ENCODE assay signal across 10 mouse cellular contexts in the genomic region with DNA sequence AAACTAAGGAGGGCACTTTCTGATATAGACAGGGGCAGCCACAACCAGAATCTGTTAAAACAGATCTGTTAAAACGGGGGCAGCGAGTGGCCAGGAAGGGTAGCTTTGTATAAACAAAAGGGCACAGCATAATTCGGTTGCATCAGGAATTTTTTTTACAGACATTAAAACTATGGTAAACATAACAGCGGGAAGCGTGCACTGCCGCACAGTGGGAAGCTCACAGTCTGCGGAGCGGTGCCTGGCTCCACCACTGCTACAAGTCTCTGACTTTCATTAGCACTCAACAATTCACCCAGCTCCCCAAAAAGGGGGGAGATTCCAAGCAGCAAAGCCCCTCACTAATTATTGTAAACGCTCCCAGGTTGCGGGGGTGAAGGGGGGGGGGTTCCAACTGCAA.
DNase-seq lines count a peak whose midpoint lies in the region; ATAC-seq lines count a peak whose summit lies in the region.
"Had no signal": no experiment of that assay in that cellular context is flagged by ENCODE, and none has a peak within 500 bp of the region (broad histone marks: within the 10 kb centered on the region; RNA-seq: fewer than 3 reads in every experiment).

No protein-coding gene starts in this region.

- H3K4me1 ChIP-seq in heart, embryonic 13.5 days = peaks cover 5% of the 10 kb centered on the region; the same call in 1 of the 2 replicates
- H3K4me1 ChIP-seq in midbrain, embryonic 12.5 days = peaks cover 9% of the 10 kb centered on the region; the same call in 1 of the 2 replicates

- H3K27ac ChIP-seq in heart, embryonic 13.5 days (replicated peaks) = no peak overlapping the region
- no peak overlapping the region for H3K27ac ChIP-seq in midbrain, embryonic 12.5 days (replicated peaks)
- H3K27ac ChIP-seq: liver, embryonic 14.5 days had no signal

- H3K9ac ChIP-seq in heart, embryonic 13.5 days = peak overlapping the region; percentile 58; the same call in 1 of the 2 replicates
- H3K9ac ChIP-seq in midbrain, embryonic 12.5 days (replicated peaks) = no peak overlapping the region
- H3K9ac ChIP-seq: liver, embryonic 14.5 days had no signal

- no peak for DNase-seq in heart, postnatal 10 days
- DNase-seq in embryo, embryonic 10 days (ENCODE audit: low spot score) = peak; percentile 48
- DNase-seq in forelimb bud, embryonic 11.5 days (ENCODE audit: low read depth, low spot score) = peak; percentile 24
- no peak for DNase-seq in thymus, postnatal 0 days (ENCODE audit: low spot score)
- DNase-seq in frontal cortex, postnatal 36 days (ENCODE audit: low spot score in 2 of 2) = no peak
- DNase-seq in gastrocnemius, postnatal 36 days = no peak
- DNase-seq: cerebellum, adult 9-10 months had no signal

- peak overlapping the region; percentile 67 for H3K4me2 ChIP-seq in heart, embryonic 13.5 days
- H3K4me2 ChIP-seq in midbrain, embryonic 12.5 days (replicated peaks) = peak overlapping the region; percentile 32

- no peaks in the 10 kb centered on the region for H3K27me3 ChIP-seq in heart, embryonic 13.5 days (replicated peaks)
- H3K27me3 ChIP-seq in midbrain, embryonic 12.5 days = no peaks in the 10 kb centered on the region

- no peaks in the 10 kb centered on the region for H3K36me3 ChIP-seq in heart, embryonic 13.5 days
- no peaks in the 10 kb centered on the region for H3K36me3 ChIP-seq in midbrain, embryonic 12.5 days

- intact Hi-C loops in heart, postnatal 10 days (cut with DNase I) = no loop called here
- intact Hi-C loops in gastrocnemius, postnatal 36 days (cut with DNase I) = no loop called here

- 7% methylated on average over 10 of the region's 10 CpGs for WGBS in heart, embryonic 13.5 days
- 9% methylated on average over 10 of the region's 10 CpGs for WGBS in midbrain, embryonic 12.5 days

- no peaks in the 10 kb centered on the region for H3K9me3 ChIP-seq in heart, embryonic 13.5 days
- H3K9me3 ChIP-seq in midbrain, embryonic 12.5 days = no peaks in the 10 kb centered on the region

- peak overlapping the region; percentile 40 for H3K4me3 ChIP-seq in heart, embryonic 13.5 days
- no peak overlapping the region; the same call in 1 of the 2 replicates for H3K4me3 ChIP-seq in midbrain, embryonic 12.5 days

- ATAC-seq in heart, embryonic 13.5 days (ENCODE audit: extremely low read depth, insufficient number of reproducible peaks, low FRiP score, low TSS enrichment) = no peak
- peak; percentile 69; the same call in 1 of the 2 replicates for ATAC-seq in midbrain, embryonic 12.5 days (ENCODE audit: low FRiP score, low read depth)

Comparison
In these comparisons a context has a peak if more than half of its experiments do, and no peak if none do; other contexts are left out.
1. DNase-seq: peak in embryo, embryonic 10 days (single experiment) and forelimb bud, embryonic 11.5 days (single experiment); none in heart, postnatal 10 days (0 of 2), thymus, postnatal 0 days (single experiment), frontal cortex, postnatal 36 days (0 of 2) and gastrocnemius, postnatal 36 days (0 of 2).